Mouse (Mus musculus) R1 (cell line): Measurements from ENCODE around the gene Kcnb1.
A peak's percentile ranks its signal among the peaks of the same experiment; 100 is the strongest.

Experiments used
- DNase-seq: peaks from one replicate; pipeline ENCODE4 v3.0.0-alpha.2; 2018; ENCODE audit warnings: low read depth, low spot score

Gene Kcnb1

GRCm38 (mm10) chr2:167205918-167206629 lies 16.1 kb upstream of the Kcnb1 start:
- DNase-seq: no peak

GRCm38 (mm10) chr2:167204686-167205085 lies 14.7 kb upstream of the Kcnb1 start:
- DNase-seq: peak; percentile 65

- no peak for DNase-seq
Measured at GRCm38 (mm10) chr2:167203505-167204166, 13.7 kb upstream of the Kcnb1 start.

- DNase-seq: peak; percentile 75
Measured at GRCm38 (mm10) chr2:167201463-167202291, 11.7 kb upstream of the Kcnb1 start.

- DNase-seq: peak; percentile 56
Measured at GRCm38 (mm10) chr2:167198660-167199427, 8.9 kb upstream of the Kcnb1 start.

GRCm38 (mm10) chr2:167193361-167193760 lies 3.4 kb upstream of the Kcnb1 start:
- no peak for DNase-seq

- DNase-seq: peak; percentile 73
Measured at GRCm38 (mm10) chr2:167189291-167190075, 472 bp downstream of the Kcnb1 start.

GRCm38 (mm10) chr2:167188315-167189207 lies 1.4 kb downstream of the Kcnb1 start:
- DNase-seq: peak; percentile 87

- no peak for DNase-seq
Measured at GRCm38 (mm10) chr2:167187119-167187518, 2.8 kb downstream of the Kcnb1 start.

- no peak for DNase-seq
Measured at GRCm38 (mm10) chr2:167186544-167186943, 3.4 kb downstream of the Kcnb1 start.

- no peak for DNase-seq
Measured at GRCm38 (mm10) chr2:167186003-167186402, 4.0 kb downstream of the Kcnb1 start.

GRCm38 (mm10) chr2:167185432-167185831 lies 4.5 kb downstream of the Kcnb1 start:
- no peak for DNase-seq

GRCm38 (mm10) chr2:167181662-167182389 lies 8.1 kb downstream of the Kcnb1 start:
- DNase-seq: no peak

- DNase-seq: no peak
Measured at GRCm38 (mm10) chr2:167181096-167181495, 8.9 kb downstream of the Kcnb1 start.

- no peak for DNase-seq
Measured at GRCm38 (mm10) chr2:167179301-167179700, 10.7 kb downstream of the Kcnb1 start.

- DNase-seq: peak; percentile 46
Measured at GRCm38 (mm10) chr2:167177231-167177641, 12.7 kb downstream of the Kcnb1 start.

GRCm38 (mm10) chr2:167175284-167175683 lies 14.7 kb downstream of the Kcnb1 start:
- no peak for DNase-seq

- peak; percentile 55 for DNase-seq
Measured at GRCm38 (mm10) chr2:167173051-167173875, 16.7 kb downstream of the Kcnb1 start.
